Mouse (Mus musculus): ENCODE data around the gene Kmt2c.

The Kmt2c gene

DNA sequence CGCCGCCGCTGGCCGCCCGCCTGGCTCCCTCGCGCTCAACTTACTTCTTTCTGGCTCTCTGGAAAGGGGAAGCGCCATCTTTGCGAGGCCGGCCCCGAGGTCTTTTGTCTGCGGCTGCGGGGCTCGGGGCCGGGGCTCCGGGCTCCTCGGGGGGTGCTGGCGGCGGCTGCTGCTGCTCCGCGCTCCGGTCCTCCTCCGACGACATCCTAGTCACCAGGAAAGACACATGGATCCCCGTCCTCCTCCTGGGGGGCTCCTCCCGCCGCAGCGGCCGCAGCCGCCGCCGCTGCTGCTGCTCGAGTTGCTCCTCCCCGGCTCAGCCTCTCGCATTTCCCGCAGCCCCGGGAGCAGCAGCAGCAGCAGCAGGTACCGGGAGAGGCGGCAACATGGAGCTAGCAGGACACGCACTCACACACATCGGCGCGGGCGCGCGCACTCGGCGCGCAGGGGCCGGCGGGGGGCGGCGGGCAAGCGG, at the start of gene Kmt2c:
Gene Kmt2c, minus strand, starts transcription at position 438 of the 475 bp plus-strand sequence.
- DNase-seq, result peak; percentile 75

DNA sequence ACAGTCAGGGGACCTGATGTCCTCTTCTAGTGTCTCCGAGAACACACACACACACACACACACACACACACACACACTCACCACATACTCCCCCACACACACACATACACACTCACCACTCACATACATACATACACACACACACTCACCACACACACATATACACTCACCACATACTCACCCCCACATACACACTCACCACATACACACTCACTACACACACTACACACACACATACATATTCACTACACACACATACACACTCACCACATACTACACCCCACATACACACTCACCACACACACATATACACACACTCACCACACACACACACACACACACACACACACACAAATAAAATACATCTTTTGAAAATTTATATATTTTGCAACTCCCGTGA, 48.3 kb upstream of the Kmt2c start:
- DNase-seq, result no peak

DNA sequence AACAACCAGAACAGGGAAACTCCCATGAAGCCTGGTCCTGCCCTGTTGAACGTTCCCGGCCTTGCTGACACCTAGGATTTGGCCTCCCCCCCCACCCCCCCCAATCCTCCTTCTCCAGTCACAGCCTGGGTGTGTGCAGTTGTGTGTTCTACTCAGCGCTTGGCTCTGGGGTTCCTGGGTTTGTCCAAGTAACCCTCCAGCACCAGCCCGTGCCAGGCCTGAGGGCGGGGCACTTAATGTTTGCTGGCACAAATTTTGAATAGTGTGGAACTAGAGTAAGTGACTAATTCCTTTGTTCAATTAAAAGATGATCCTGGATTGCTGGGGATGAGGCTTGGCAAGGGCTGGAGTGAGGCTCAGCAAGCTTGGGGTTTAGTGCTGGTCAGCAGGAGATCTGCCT, 46.0 kb upstream of the Kmt2c start:
- no peak for DNase-seq

DNA sequence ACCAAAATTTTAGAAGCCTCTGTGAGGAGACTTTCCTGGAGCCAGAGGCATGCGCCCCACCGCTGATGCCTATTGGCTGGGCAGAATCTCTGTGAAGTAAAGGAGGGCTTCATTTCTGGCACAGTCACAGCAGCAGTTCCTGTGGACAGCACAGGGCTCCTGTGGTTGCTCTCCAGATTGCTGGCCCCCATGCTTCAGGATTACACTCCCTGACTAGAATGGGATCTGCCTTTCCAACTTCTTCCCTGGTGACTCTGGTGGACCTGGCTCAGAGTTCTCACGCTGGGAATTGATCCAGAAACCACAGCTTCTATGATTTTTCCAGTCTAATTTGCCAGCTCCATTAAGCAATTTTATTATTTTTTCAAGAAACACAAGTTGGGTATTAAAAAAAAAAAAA, 45.5 kb upstream of the Kmt2c start:
- DNase-seq, result peak; percentile 49

DNA sequence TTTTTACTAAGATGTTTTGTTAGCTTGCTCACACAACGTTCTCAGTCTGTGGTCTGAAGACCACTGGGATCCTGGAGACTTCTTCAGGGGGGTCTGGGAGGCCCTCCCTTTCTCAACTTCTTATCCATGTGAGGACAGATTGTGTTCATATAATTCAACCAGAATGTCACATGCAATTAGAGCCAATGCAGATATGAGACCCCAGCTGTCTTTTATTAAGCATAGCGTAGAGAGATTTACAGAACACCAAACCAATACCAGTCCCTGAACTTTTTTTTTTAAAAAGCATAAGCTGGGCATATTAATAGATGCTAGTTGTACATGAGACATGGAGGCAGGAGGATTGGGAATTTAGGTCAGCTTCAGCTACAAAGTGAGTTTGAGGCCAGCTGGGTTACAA, 43.1 kb upstream of the Kmt2c start:
- no peak for DNase-seq

DNA sequence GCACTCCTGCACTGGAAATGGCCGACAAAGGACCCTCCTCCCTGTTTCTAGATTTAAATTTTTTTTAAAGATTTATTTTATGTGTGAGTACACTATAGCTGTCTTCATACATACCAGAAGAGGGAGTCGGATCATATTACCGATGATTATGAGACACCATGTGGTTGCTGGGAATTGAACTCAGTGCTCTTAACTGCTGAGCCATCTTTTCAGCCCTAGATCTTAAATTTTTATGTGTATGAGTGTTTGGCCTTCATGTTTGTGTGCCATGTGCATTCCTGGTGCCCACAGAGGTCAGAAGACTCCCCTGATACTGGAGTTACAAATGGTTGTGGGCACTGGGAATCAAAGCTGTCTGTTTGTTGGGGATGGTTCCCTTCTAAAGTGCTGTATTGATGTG, 42.3 kb upstream of the Kmt2c start:
- no peak for DNase-seq

DNA sequence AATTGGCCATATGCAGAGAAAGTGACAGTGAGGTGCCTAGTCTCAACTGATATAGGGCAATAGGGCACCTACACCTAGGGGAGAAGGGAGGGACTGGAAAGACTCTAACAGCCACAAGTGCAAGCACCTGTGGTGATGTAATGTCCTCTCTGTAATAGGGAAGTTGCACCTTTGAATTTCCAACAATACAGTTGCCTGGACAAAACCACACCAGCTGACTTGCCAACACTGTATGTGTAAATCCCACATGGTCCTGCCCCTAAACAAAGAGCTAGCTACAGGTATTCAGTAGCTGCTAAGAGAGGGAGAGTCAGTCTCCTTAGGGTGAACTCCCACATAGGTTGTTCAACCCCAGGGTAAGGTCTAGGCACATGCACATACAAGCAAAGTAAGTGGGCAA, 41.8 kb upstream of the Kmt2c start:
- no peak for DNase-seq

DNA sequence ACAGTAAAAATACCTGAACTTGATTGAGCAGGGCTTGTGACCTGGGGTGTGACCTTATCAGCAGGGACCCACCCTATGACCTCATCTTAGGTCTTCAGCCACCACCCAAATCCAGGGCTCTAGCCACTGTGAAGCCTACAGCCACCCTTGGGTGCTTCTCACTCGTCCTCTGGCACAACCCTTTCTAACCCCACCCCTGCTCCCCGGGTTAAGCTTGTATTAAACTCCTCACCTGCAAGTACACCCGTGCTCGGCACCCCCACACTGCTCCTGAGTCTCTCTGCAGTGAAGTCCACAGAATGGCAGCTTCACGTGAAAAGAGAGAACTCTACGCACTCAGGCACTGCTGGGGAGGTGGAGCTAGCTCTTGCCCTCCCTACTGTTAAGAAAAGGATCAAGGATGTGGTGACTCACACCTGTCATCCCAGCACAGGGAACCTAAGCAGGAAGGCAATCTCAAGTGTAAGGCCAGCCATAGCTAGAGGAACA, 38.4 kb upstream of the Kmt2c start:
- DNase-seq, result no peak

DNA sequence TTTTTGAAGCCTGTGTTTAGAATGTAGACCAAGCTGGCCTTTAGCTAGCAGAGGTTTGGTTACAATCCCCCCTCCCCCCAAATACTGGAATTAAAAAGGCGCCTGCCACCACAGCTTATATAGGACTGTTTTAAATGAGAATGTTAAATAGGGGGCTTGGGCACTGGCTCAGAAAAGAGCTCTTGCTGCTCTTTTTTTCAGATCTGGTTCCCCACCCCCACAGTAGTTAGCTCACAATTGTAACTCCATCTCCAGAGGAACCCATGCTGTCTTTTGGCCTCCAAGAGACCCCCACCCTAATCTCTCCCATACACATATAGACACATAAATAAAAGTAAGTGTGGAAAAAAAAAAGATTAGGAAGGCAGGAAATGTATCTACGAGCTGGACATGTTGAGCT, 37.9 kb upstream of the Kmt2c start:
- DNase-seq, result no peak

DNA sequence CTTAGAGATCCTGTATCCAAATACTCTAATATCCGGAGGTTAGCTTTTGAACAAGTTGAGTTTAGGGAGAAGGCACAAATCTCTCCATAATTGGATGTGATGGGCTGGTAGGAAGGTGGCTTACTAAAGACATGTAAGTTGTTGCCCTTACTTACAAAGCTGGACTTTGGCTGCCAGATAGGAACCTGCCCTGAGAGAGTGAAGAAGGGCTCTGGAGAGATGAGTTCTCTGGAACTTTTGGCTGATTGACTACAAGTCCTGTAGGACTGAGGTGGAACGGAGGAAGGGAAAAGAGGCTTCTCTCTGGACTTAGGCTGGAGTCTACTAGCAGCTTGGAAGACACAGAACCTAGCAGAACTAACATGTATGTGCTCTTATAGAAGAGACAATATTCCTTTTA, 37.0 kb upstream of the Kmt2c start:
- no peak for DNase-seq

DNA sequence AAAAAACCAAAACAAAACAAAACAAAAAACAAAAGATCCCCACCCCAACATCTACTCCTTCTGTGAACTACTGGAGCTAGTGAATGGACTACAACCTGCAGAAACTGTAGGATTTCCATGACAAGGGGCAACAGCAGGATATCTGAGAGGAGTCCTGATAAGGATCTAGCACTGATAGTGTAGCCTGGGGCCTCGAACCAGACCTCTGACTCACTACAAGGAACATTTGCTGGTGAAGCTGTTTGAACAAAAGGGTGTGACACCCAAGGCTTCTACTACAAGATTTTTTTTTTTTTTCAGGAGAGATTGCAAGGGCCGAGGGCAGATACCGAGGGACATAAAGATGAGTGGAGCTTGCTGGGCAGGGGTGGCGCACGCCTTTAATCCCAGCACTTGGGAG, 34.7 kb upstream of the Kmt2c start:
- no peak for DNase-seq

DNA sequence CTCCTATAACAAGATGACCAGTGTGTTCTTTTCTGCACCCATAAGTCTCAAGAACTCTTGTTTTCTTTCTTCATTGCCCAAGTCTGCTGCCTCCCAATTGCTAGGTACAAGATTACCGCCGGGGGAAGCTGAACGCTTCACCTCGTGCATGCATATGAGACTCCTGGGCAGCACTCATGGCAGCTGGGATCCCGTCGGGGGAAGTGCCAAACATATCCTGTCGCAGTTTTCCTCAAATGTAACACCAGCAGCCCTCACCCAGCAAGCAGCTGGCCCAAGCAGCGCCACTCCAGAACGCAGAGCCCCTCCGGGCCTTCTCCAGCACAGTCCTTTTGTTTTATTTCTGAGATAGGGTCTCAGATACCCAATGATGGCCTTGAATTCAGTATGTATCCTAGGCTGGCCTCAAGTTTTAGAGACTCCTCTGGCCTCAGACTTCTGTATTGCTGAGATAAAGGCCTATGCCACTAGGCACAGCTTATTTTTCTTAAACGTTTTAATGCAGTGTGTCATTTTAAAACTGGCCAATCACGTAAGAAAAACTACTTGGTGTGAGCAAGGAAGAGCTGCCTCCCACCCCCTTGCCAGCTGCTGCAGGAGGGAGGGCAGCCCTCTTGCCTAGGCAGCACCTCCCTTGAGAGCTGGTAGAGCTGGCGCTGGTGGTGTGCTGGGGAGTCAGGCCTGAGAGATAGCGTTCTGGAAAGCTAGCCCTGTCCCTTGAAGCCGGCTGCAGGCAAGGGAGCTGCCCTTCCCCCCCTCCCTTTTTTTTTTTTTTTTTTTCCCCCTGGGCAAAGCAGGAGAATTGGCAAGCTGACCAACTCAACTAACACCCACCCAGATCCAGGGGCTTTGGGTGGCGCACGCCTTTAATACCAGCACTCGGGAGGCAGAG, 33.9 kb upstream of the Kmt2c start:
- DNase-seq, result no peak

DNA sequence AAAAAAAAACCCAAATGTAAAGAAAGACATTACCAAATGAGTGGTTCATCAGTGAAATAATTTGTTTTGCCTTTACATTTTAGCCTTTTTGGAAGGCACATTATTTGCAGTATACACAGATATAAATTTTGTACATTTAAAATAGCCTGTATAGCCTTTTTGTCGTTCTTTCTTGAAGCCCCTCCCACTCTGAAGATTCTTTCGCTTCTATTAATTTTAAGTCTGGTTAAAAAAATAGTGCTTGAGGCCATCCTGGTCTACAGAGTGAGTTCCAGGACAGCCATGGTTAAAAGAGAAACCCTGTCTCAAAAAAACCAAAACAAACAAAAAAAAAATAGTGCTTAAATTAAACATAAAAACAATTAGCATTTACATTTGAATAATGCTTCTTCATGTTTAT, 32.0 kb upstream of the Kmt2c start:
- DNase-seq, result peak; percentile 57

DNA sequence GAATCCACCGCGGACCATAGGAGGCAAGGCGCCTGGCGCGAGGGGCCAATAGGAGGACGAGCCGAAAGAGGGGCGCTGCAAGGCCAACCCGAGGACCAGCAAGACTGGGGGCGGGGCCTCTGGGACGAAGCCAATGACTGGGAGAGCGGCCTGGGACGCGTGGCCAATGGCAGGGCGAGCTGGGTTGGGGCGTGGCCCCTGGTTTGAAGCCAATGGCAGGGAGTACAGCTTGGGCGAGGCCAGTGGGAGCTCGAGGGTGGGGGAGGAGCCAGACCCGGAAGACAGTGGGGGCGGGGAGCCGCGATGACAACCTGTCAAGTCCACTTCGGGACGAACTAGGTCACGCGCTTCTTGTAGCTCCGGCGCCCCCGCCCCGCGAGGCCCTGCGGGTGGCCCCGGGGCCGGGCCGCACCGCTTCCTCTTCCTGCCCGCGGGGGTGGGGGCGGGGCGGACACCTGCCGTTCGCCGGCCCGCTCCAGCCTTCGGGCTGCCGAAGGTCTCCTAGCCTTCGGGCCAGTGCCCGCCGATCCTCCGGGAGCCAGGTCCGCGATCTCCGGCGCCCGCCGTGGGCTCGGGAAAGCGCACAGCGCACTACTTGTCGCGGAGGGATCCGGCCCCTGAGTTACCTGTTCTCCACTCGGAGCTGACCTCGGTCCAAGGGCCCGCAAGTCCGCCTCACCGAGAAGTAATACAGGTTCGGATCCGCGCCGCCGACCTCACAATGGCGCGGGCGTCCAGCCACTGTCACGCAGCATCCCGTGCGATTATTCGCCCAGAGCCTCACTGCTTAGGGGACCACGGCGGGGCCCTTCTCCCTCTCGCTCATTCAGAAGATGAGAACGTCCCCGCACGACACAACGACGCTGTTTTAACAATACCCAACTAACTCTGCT, 31.2 kb upstream of the Kmt2c start:
- DNase-seq, result peak; percentile 100

DNA sequence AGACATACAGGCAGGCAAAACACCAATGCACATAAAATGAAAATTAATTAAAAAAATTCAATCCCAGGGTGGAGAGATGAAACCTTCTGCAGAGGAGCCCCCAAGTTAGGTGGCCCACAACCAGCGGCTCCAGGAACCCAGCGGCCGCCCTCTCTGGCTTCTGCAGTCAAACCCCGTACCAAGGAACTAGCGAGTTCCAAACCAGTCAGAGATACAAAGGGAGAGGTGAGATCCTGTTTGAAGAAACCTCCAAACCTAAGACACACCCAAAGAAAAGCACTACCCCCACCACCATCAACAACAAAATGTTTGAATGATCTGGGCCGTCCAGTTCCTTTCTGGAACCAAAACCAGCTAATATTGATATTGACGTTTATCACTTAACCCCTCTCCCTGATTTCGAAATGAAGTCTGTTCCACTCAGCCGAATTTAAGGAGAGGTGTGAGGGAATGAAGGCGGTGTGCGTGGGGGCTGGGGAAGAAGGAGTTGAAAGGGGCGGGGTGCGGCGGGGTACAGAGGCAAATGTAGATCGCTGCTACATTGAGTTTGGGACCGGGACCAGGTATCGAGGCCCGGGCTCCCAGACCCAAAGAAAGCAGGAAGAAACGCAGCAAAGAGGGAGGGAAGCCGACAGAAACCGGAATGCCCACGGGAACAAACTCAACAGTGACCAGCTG, 30.4 kb upstream of the Kmt2c start:
- DNase-seq, result no peak

DNA sequence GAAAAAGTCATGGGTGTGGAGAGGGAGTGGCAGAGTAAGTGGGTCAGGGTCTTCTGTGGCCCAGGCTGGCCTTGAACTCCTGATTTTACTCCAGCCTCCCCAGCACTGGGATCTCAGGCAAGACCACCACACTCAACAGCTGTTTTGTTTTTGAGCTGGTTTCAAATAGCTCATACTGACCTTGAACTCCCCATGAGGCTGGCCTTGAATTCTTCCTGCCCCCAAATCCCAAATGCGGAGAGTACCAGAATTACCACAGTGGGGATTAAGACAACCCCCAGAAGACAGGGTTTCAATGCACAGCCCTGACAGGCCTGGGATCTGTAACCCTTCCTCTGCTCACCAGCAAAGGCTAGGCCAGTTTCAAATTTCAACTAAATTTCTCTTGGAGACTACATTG, 29.4 kb upstream of the Kmt2c start:
- peak; percentile 44 for DNase-seq

DNA sequence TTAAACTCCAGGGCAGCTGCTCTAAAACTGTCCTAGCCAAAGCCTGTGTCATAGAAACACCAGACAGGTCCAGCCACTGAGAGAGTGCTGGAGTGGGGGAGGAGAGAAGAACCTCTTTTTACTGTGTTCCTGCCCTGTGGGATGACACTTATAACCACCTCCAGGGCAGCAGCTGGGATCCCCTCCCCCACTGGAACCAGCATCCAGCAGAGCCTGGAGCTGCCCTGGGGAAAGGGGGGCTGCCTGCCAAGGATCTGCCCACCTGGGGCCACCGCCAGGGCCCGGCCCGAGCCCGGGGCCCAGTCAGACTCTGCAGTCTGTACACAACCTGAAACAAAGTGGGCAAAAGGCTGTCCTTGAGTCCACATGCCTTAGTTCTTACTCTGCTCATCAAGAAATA, 28.3 kb upstream of the Kmt2c start:
- peak; percentile 52 for DNase-seq

DNA sequence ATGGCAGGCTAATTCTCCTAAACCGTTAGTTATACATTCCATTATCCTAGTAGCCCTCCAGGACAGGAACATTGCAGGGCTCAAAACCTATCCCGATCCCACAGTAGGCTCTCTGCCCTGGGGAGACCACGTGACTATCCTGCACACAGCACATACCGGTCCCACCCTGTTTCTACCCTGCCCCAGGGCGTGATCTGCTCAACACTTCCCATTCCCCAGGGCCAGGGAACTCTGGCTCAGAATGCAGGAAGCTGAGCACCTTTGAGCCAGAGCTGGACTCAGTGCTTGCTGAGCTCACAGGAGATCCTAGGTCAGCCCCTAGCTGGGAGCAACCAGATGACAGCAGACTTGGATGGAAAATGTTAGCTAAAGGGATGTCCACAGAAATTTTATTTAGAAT, 27.5 kb upstream of the Kmt2c start:
- DNase-seq, result no peak

DNA sequence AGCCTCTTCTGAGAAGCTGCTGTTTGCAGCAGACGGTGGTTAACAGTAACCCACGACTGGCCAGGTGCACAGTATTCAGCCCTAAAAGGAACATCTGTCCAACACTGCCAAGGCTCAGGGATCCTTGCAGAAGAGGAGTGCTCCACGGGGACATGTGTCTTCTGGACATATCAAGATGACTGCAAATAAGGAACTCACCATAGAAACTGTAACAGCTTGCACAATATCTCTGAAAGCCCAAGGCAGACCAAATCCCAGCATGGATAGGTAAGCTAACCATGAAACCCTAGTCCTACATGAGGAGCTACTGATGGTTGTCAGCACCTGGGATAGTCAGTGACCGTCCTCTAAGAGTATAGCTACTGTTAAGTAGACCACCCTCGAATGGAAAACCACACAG, 22.9 kb upstream of the Kmt2c start:
- DNase-seq, result no peak

DNA sequence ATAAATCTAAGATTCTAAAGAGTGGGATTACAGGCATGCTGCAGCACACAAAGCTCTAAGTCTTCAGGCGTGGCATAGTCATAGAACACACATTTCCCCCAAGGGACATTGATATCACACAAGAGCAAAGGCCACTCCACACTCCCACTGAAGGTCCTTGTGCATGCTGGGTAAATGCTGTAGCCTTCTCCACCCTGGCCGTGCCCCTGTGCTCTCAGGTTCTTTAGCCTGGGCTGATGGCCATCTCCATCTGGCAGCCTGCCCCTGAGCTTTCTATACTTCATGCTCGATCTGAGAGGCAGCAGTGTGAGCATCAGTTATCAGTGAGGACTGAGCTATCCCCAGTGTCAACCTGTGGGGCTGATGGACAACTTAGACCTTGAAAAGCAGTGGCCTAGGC, 21.2 kb upstream of the Kmt2c start:
- DNase-seq, result peak; percentile 50

DNA sequence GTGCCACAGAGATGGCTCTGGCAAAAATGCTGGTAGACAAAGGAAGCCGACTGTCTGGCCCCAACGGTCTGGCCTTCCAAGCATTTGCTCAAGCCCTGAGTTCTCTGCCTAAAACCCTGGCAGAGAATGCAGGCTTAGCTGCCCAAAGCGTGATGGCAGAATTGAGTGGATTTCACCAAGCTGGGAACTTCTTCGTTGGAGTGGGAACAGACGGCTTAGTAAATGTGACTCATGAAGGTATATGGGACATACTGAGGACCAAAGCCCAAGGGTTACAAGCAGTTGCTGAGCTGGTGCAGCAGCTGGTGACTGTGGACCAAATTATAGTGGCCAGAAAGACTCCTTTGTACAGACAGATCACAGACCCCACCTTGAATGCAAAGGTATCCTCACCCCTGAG, 19.0 kb upstream of the Kmt2c start:
- no peak for DNase-seq

DNA sequence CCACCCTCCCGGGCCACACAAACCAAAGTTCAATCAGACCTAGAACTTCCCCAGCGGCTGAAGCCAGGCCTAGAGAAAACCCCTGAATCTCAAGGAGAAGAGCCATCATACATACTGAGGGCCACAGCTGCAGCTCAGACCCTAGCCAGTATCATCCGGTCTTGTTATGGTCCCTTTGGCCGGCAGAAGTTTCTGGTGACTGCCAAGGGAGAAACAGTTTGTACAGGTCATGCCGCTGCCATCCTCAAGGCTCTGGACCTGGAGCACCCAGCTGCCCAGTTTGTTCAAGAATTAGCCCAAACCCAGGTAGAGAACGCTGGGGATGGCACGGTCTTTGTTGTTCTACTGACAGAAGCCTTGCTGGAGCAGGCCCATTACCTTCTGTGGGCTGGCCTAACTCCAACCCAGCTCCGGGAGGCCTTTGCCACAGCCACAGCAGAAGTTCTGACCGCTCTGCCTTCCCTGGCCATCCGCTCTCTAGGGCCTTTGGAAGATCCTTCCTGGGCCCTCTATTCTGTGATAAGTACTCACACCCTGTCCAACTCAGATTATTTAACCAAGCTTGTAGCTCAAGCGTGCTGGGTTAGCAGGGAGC, 17.8 kb upstream of the Kmt2c start:
- DNase-seq, result no peak

DNA sequence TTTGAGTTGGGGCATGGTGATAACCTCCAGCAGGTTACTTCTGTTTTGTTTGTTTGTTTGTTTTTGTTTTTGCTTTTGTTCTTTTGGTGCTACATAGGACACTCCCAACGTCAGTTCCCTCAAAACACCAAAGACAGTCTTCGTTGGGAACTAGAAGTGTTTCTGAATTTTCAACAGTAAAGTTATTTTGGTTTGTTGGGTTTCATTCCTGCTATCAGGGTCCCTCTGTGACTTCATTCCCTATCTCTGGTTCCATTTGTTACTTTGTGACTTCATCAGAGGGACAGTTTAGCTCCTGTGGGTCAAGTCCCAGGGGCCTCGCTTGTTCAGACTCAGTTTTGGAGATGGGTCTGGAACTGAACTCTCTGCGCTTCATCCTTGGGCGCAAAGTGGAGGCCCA, 17.2 kb upstream of the Kmt2c start, which contains the start of gene Cct8l1:
Gene Cct8l1, plus strand, starts transcription at position 301 of the 400 bp plus-strand sequence.
- DNase-seq, result no peak
